Mouse (Mus musculus) small intestine, adult 2 months (tissue): Measurements from ENCODE around the gene Ppm1m.

ENCODE experiments used
- CTCF ChIP-seq: fragments of 200-500 bp; IDR thresholded peaks from 2 replicates; pipeline ENCODE4 v1.5.1; 2012; ENCODE audit warnings: low read depth, mild to moderate bottlenecking, control low read depth, inconsistent platforms, low read length, moderate library complexity, mixed read lengths; ENCODE audit not compliant: insufficient replicate concordance, insufficient read length; ENCODE audit errors: extremely low read depth
- POLR2A ChIP-seq: fragments of 200-500 bp; IDR thresholded peaks from 2 replicates; pipeline ENCODE4 v1.6.1; 2012; ENCODE audit warnings: low read depth, mild to moderate bottlenecking, control low read depth, inconsistent platforms, low read length, moderate library complexity

- TF ChIP-seq POLR2A (no peak), CTCF (no peak)
These were observed 29.6 kb downstream of the Ppm1m start for GRCm38 (mm10) chr9:106169917-106170316.
